Mouse (Mus musculus) ES-Bruce4 (cell line): ENCODE data around the gene Olfr623. TPM values are rescaled to one million over a fixed set of nuclear protein-coding genes. Genes with fewer than 3 reads are reported as not detected.

Experiments used
- H3K27ac ChIP-seq: 2 replicates; pipeline ENCODE4 v1.5.1; 2012; ENCODE audit warnings: low read length, inconsistent platforms; ENCODE audit not compliant: insufficient read depth
- H3K27me3 ChIP-seq: 2 replicates; pipeline ENCODE4 v1.6.1; 2012; ENCODE audit warnings: mild to moderate bottlenecking, low read length, inconsistent platforms; ENCODE audit not compliant: control insufficient read depth, poor library complexity, insufficient read depth, severe bottlenecking
- H3K36me3 ChIP-seq: 2 replicates; pipeline ENCODE4 v1.6.1; 2012; ENCODE audit warnings: inconsistent platforms, mild to moderate bottlenecking, low read length, moderate library complexity; ENCODE audit not compliant: control insufficient read depth, poor library complexity, insufficient read depth, severe bottlenecking
- H3K4me1 ChIP-seq: one replicate; pipeline ENCODE4 v1.8.1; 2011; ENCODE audit warnings: low read length; ENCODE audit not compliant: control insufficient read depth, insufficient read depth
- H3K4me3 ChIP-seq: 2 replicates; pipeline ENCODE4 v1.5.1; 2011; ENCODE audit warnings: low read depth, mild to moderate bottlenecking, low read length
- H3K9ac ChIP-seq: 2 replicates; pipeline ENCODE4 v1.6.1; 2012; ENCODE audit warnings: low read depth, mild to moderate bottlenecking, inconsistent platforms; ENCODE audit not compliant: poor library complexity, severe bottlenecking
- H3K9me3 ChIP-seq: replicated peaks from 2 replicates; pipeline ENCODE4 v1.6.1; 2012; ENCODE audit warnings: mild to moderate bottlenecking, low read length, inconsistent platforms; ENCODE audit not compliant: control insufficient read depth, poor library complexity, insufficient read depth, severe bottlenecking
- CTCF ChIP-seq: IDR thresholded peaks from one replicate; pipeline ENCODE4 v1.8.1; 2011; ENCODE audit warnings: low read depth, low read length
- EP300 ChIP-seq: IDR thresholded peaks from 2 replicates; pipeline ENCODE4 v1.6.1; 2011; ENCODE audit warnings: low read depth, low read length; ENCODE audit not compliant: insufficient read depth
- POLR2A ChIP-seq: IDR thresholded peaks from one replicate; pipeline ENCODE4 v1.8.1; 2011; ENCODE audit warnings: low read length; ENCODE audit not compliant: insufficient read depth
- polyA plus RNA-seq: library from polyadenylated mRNA; stranded (reverse); fragments of >200 nt; gene quantifications from 2 replicates; pipeline ENCODE4 v1.2.4, GENCODE M21; 2011; ENCODE audit warnings: low read depth; ENCODE audit not compliant: missing spikeins, insufficient read depth, insufficient read length

Gene Olfr623
- polyA plus RNA-seq, 1 experiment = not detected

DNA sequence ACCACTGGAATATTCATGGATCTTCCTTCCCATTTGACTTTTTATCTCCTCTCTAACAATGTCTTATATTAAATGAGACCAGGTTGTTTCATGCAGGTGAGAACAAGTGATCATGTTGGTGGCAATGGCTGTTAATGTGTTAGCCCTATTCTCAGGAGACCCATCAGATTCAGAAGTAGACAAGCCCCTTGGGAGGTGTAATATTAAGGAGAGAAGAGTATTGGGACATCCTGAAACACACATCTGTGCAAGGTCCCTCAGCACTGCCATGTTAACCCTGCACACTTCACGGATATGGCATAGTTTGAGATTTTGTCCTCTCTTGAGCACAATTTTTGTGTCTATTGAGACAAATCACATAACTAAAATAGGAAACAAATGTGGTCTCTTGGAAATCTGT, 20.9 kb downstream of the Olfr623 start, which contains the start of gene Olfr622:
Gene Olfr622 (minus strand): TSS at position 101 of the 400 bp plus-strand sequence.
- no peaks in the 10 kb centered on the region for H3K27me3 ChIP-seq
- TF ChIP-seq CTCF (no peak), POLR2A (no peak), EP300 (no peak)
- no peaks in the 10 kb centered on the region for H3K36me3 ChIP-seq
- H3K4me3 ChIP-seq = no peak within 1 kb of the TSS
- H3K9ac ChIP-seq = no peak within 1 kb of the TSS
- no peaks in the 10 kb centered on the region for H3K4me1 ChIP-seq
- no peak within 1 kb of the TSS for H3K27ac ChIP-seq
- H3K9me3 ChIP-seq = no peaks in the 10 kb centered on the region

DNA sequence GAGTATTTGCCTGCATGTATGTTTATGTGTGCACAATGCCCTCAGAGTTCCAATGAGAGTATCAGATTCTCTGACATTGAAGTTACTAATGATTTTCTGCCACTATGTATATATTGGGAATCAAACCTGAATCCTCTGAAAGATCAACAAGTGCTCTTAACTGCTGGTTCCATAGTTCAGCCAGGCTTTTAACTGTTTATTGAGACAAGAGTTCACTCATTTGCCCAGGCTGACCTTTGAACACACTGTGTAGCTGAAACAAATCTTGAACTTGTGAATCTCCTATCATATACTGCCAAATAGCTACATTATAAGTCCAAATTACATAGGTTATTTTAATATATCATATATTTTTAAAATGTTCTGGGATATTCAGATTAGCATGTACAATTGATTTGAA, 26.7 kb downstream of the Olfr623 start:
- Histone ChIP-seq H3K9me3 (no peaks in the 10 kb centered on the region), H3K9ac (no peak overlapping the region), H3K27me3 (no peaks in the 10 kb centered on the region), H3K27ac (no peak overlapping the region), H3K4me1 (no peaks in the 10 kb centered on the region), H3K36me3 (no peaks in the 10 kb centered on the region), H3K4me3 (no peak overlapping the region)
- no peak for TF ChIP-seq POLR2A
- no peak for TF ChIP-seq EP300
- no peak for TF ChIP-seq CTCF

DNA sequence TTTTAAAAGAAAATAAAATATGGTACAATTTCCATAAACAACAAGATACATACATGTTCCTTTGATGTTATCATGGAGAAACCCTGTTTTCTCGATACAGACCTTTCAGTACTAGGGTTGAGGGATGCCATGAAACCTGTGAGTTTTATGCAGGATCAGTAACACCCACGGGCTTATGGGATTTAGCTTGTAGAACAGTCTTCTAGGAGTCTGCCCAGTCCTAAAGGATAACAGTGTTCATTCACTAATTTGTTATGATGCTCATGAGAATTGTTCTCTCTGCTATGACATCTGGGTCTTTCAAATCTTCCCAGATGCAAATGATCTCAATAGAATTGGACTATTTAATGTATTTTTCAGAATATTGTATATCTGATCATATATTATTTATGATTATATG, 51.1 kb downstream of the Olfr623 start, which contains the start of gene Olfr620:
Gene Olfr620 (minus strand): TSS at position 101 of the 400 bp plus-strand sequence.
- no peak within 1 kb of the TSS for H3K4me3 ChIP-seq
- H3K27ac ChIP-seq = no peak within 1 kb of the TSS
- H3K4me1 ChIP-seq = no peaks in the 10 kb centered on the region
- H3K9ac ChIP-seq = no peak within 1 kb of the TSS
- no peaks in the 10 kb centered on the region for H3K36me3 ChIP-seq
- peaks cover 5% of the 10 kb centered on the region for H3K9me3 ChIP-seq
- TF ChIP-seq CTCF = no peak
- TF ChIP-seq EP300 = no peak
- no peak for TF ChIP-seq POLR2A
- H3K27me3 ChIP-seq = no peaks in the 10 kb centered on the region

Other genes with a start within 250 kb of the Olfr623 start
- not detected in 2 replicates for gene Usp17lc, start 248.6 kb downstream of the Olfr623 start, polyA plus RNA-seq
- gene Olfr605, start 218.3 kb downstream of the Olfr623 start, polyA plus RNA-seq = not detected in 2 replicates
- not detected in 2 replicates for gene Olfr606, start 214.7 kb downstream of the Olfr623 start, polyA plus RNA-seq
- 0.13 TPM in 1 of 2 replicates, not detected in the other for gene Olfr607, start 199.5 kb downstream of the Olfr623 start, polyA plus RNA-seq
- not detected in 2 replicates for gene Olfr608, start 193.8 kb downstream of the Olfr623 start, polyA plus RNA-seq
- gene Olfr609, start 165.6 kb downstream of the Olfr623 start, polyA plus RNA-seq = not detected in 2 replicates
- not detected in 2 replicates for gene Olfr610, start 151.6 kb downstream of the Olfr623 start, polyA plus RNA-seq
- not detected in 2 replicates for gene Olfr611, start 142.9 kb downstream of the Olfr623 start, polyA plus RNA-seq
- gene Olfr612, start 121.0 kb downstream of the Olfr623 start, polyA plus RNA-seq = not detected in 2 replicates
- not detected in 2 replicates for gene Olfr613, start 115.6 kb downstream of the Olfr623 start, polyA plus RNA-seq
- not detected in 2 replicates for gene Olfr615, start 107.6 kb downstream of the Olfr623 start, polyA plus RNA-seq
- not detected in 2 replicates for gene Olfr616, start 94.6 kb downstream of the Olfr623 start, polyA plus RNA-seq
- not detected in 2 replicates for gene Olfr617, start 90.6 kb downstream of the Olfr623 start, polyA plus RNA-seq
- not detected in 2 replicates for gene Olfr618, start 73.6 kb downstream of the Olfr623 start, polyA plus RNA-seq
- not detected in 2 replicates for gene Olfr619, start 63.1 kb downstream of the Olfr623 start, polyA plus RNA-seq
- gene Olfr620, start 51.2 kb downstream of the Olfr623 start, polyA plus RNA-seq = not detected in 2 replicates
- gene Olfr622, start 21.0 kb downstream of the Olfr623 start, polyA plus RNA-seq = not detected in 2 replicates
- 0.13 TPM in 1 of 2 replicates, not detected in the other for gene Olfr624, start 7.5 kb upstream of the Olfr623 start, polyA plus RNA-seq
- gene Olfr625-ps1, start 19.0 kb upstream of the Olfr623 start, polyA plus RNA-seq = not detected in 2 replicates
- gene Olfr243, start 51.0 kb upstream of the Olfr623 start, polyA plus RNA-seq = 0.16 TPM in 1 of 2 replicates, not detected in the other
- gene Olfr628, start 66.7 kb upstream of the Olfr623 start, polyA plus RNA-seq = not detected in 2 replicates
- gene Olfr629, start 81.2 kb upstream of the Olfr623 start, polyA plus RNA-seq = not detected in 2 replicates
- gene Olfr630, start 93.6 kb upstream of the Olfr623 start, polyA plus RNA-seq = not detected in 2 replicates
- not detected in 2 replicates for gene Olfr69, start 107.9 kb upstream of the Olfr623 start, polyA plus RNA-seq
- gene Olfr68, start 116.0 kb upstream of the Olfr623 start, polyA plus RNA-seq = not detected in 2 replicates
- not detected in 2 replicates for gene Olfr67, start 128.1 kb upstream of the Olfr623 start, polyA plus RNA-seq
- gene Hbb-bt, start 150.3 kb upstream of the Olfr623 start, polyA plus RNA-seq = 1.2 and 2.2 TPM in 2 replicates
- gene Hbb-bs, start 164.4 kb upstream of the Olfr623 start, polyA plus RNA-seq = 3.5 TPM in 1 of 2 replicates, not detected in the other
- not detected in 2 replicates for gene Hbb-bh2, start 176.8 kb upstream of the Olfr623 start, polyA plus RNA-seq
- not detected in 2 replicates for gene Hbb-bh1, start 179.5 kb upstream of the Olfr623 start, polyA plus RNA-seq
- gene Hbb-y, start 189.5 kb upstream of the Olfr623 start, polyA plus RNA-seq = 1.4 TPM in 1 of 2 replicates, not detected in the other
- not detected in 2 replicates for gene Olfr66, start 222.6 kb upstream of the Olfr623 start, polyA plus RNA-seq
- gene Olfr64, start 230.8 kb upstream of the Olfr623 start, polyA plus RNA-seq = not detected in 2 replicates
- gene Olfr65, start 239.8 kb upstream of the Olfr623 start, polyA plus RNA-seq = not detected in 2 replicates